Mouse (Mus musculus) cerebellum, adult 18-20 months (tissue): ENCODE data around the gene Rxrg.

Experiments
- DNase-seq, 2 experiments: peaks; one replicate each; pipeline ENCODE4 v3.0.0; 2021

Rxrg gene

GRCm38 (mm10) chr1:167648670-167649069 is 50.5 kb downstream of the Rxrg start:
- no peak for DNase-seq

GRCm38 (mm10) chr1:167649122-167649633 is 51.0 kb downstream of the Rxrg start:
- no peak for DNase-seq

- no peak for DNase-seq
Observed at GRCm38 (mm10) chr1:167652336-167652735, 54.2 kb downstream of the Rxrg start.

GRCm38 (mm10) chr1:167659065-167659464 is 60.9 kb downstream of the Rxrg start:
- DNase-seq = no peak

- peak; percentile 8 to 17 for DNase-seq
Observed at GRCm38 (mm10) chr1:167660521-167661101, 62.4 kb downstream of the Rxrg start.

GRCm38 (mm10) chr1:167661123-167661522 is 62.9 kb downstream of the Rxrg start:
- DNase-seq = peak in 1 of 2 experiments; percentile 5

GRCm38 (mm10) chr1:167663136-167663535 is 65.0 kb downstream of the Rxrg start:
- no peak for DNase-seq

- DNase-seq = peak; percentile 51 to 67
Observed at GRCm38 (mm10) chr1:167669796-167670195, 71.6 kb downstream of the Rxrg start.

GRCm38 (mm10) chr1:167672433-167672987 is 74.3 kb downstream of the Rxrg start:
- no peak for DNase-seq

- no peak for DNase-seq
Observed at GRCm38 (mm10) chr1:167679061-167679460, 80.9 kb downstream of the Rxrg start.

GRCm38 (mm10) chr1:167688001-167688346 is 89.8 kb downstream of the Rxrg start:
- no peak for DNase-seq

GRCm38 (mm10) chr1:167688347-167689231 is 90.4 kb downstream of the Rxrg start:
- no peak for DNase-seq

GRCm38 (mm10) chr1:167689232-167689261 is 90.9 kb downstream of the Rxrg start, which contains the start of gene Lmx1a:
Gene Lmx1a (plus strand): TSS chr1:167689237.
- no peak for DNase-seq
